Mouse (Mus musculus) heart, adult 2 months (tissue): ENCODE results near the gene Ubl7.

Experiments used
- CTCF ChIP-seq: fragments of 200-600 bp; IDR thresholded peaks from 2 replicates; pipeline ENCODE4 v1.8.1; 2022; ENCODE audit warnings: antibody characterized with exemption, mild to moderate bottlenecking, moderate library complexity
- EP300 ChIP-seq: fragments of 200-500 bp; IDR thresholded peaks from 2 replicates; pipeline ENCODE4 v1.6.1; 2011; ENCODE audit warnings: low read depth, low read length, control low read depth; ENCODE audit not compliant: insufficient read depth
- POLR2A ChIP-seq: fragments of 200-500 bp; IDR thresholded peaks from 2 replicates; pipeline ENCODE4 v1.6.1; 2011; ENCODE audit warnings: mild to moderate bottlenecking, low read depth, low read length, control low read depth; ENCODE audit not compliant: insufficient read depth

DNA sequence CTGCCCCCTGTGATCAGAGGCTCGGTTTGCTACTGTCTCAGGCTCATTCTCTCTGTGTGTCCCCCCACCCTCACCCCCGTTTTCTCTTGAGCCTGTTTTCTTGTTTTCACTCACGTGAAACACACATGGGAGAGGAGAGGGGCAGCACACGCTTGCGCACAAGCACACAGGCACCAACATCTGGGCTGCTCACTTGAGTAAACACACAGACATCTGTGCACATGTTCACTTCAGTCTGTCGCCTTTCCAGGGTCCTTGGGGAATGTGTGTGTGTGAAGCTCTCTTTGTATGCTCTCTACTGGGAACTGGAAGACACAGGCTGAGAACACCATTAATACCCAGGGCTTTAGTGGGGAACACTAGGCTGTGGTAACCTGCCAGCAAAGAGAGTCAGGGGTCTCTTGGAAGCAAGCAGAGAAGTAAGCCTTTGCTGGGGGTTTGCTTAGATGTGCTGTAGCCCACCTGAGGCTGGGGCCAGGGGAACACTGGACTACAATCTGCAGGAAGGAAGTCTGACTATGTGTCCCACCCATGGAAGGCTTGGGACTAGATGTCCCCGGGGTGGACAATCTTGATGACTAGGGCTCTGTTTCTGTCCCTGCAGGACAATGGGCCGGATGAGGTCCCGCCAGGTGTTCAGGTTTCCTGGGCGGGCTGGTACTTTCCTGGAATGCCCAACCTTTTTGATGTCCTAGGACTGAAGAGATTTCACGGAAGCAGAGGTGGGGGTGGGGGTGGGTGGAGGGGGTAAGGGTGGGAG lies 59.1 kb downstream of the Ubl7 start:
- TF ChIP-seq CTCF, result no peak
- TF ChIP-seq POLR2A, result 0 out of 2 replicates have a peak, but pooled peaks have one; percentile 29
- peak; percentile 95; the same call in 1 of the 2 replicates for TF ChIP-seq EP300
